Mouse (Mus musculus): ENCODE measurements at regions not wholly inside any gene's neighbourhood (a gene's known extent, or its start where the extent isn't known, plus 50 kb on each side); places are given as distances from the start of the nearest gene placed in this dataset.

- TF ChIP-seq CTCF (conservative IDR thresholded peaks at IDR 0.05; ENCODE audit: low read length) = no peak
- no peak for TF ChIP-seq NANOG (IDR thresholded peaks at IDR 0.05; ENCODE audit: borderline replicate concordance, low read length)
These were observed 560.2 kb upstream of the Slc35b3 start for GRCm38 (mm10) chr13:39520846-39521245.

Data from E14TG2a.4 (cell line).